Mouse (Mus musculus) right cerebral cortex, postnatal 10 days (tissue): ENCODE data around the gene Ccdc146.

Source experiments
- DNase-seq, 2 experiments: peaks; one replicate each; pipeline ENCODE4 v3.0.0; 2021; ENCODE audit warnings: low spot score in 2 of 2

Gene Ccdc146

DNA sequence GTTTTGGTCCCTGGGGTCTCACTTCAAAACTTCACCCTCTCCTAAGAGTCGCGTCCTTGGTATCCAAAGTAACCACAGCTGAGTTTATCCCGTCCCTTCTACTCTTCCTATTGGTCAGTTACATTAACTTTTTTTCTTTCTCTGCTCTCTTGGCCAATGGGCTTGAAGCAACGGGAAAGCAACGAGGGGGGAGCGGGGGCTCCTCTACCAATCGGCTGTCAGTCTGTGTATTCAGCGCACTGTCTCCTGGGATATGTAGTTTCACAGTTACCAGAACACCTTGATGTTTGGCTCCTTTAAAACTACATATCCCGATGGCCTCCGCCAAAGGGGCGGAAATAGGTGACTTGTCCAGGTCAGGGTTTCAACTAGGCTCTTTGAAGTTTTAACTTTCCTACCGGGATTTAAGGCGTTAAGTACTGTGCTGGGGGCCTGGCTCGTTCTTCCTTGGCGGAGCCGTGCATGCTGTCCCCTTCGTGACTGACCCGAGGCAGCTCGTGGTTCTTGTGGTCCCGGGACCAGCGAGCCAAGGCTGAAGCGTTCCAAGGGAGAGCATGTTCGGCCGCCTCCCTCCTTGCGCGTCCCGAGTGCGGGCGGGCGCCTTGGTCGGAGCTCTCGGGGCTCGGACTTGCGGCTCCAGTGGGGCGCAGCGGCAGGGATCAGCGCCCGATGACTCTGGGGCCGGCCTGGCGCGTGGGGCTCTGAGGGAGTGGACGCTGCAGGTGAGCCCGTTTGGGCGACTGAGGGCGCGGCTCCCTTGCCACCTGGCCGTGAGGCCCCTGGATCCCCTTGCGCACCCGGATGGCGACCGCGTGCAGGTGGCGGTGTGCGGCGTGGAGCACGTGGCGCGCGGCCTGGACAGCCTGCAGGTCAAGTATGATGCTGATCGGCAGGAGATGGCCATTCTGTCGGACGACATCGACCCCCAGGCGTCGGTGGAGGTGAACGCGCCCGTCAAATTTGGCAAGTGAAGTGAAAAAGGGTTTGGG, at the start of gene Ccdc146, which contains the start of gene Fam185a:
Gene Ccdc146 (minus strand): TSS at position 64 of the 989 bp plus-strand sequence.
Gene Fam185a (plus strand): TSS at position 345 of the 989 bp plus-strand sequence.
- DNase-seq: peak; percentile 96 to 99

DNA sequence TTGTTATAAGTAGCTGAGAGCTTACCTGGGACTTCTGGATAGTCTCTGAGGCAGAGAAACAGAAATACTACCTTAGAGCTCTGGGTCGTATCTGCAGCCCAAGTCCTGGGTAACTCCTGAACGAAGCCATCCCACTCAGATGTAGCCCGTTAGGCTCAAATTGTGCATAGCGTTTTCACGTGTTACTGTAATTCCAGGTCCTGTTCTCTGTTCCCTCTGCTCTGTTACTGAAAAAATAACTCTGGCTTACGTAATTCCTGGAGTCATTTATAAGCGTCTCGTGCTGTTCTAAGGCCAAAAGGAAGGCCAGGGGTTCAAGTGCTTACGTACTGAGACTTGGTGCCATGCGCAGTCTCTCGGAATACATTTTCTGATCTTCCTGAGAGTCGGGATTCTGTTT, 43.6 kb upstream of the Ccdc146 start:
- DNase-seq: no peak

DNA sequence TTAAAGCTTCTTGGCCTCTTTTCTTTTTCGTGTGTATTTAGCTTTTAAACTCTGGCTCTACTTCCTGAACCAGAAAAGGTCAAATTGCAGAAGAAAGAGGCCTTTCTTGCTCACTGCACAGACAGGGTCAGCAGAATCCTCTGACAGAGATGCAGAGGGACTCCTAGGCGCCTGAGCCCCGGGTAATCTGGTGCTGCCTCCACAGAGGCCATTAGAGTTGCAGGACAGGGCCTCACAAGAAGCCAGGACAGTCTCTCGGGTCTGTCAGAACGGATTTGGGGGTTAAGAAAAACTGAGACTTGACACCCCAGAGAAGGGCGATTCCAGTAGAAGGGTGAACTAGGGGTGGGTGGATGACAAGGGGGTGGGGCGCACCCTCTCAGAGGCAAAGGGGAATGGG, 42.9 kb upstream of the Ccdc146 start:
- DNase-seq: no peak

DNA sequence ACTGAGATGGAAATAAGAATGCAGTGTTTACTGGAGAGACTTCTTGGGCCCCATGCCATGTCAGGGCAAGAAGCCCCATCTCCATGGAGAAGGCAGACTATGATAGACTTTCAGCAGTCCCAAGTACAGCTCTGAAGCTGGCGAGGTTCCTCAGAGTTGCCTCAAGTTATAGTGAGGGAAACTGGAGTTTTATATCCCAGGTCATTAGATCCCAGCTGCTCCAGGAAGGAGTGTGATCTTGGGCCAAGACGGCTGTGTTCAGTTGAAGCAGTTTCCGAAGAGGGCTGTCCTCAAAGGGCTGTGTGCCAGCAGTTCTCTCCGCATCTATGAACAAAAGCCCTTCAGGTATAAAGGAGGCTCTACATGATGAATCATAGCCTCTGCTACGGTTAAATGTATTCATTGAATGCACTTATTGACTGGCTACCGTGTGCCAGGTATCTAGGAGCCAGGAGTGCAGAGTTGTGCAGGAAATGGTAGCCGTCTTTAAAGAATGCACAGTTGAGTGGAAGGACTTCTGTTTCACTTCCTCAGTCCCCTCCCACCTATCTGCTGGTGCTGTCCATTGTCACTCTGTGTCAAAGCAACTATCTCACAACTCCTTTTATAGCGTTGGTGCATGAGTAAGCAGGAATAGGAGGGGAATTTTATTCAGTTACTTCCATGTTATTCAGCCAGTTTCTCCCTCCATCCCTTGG, 16.5 kb upstream of the Ccdc146 start:
- peak; percentile 64 to 65 for DNase-seq

DNA sequence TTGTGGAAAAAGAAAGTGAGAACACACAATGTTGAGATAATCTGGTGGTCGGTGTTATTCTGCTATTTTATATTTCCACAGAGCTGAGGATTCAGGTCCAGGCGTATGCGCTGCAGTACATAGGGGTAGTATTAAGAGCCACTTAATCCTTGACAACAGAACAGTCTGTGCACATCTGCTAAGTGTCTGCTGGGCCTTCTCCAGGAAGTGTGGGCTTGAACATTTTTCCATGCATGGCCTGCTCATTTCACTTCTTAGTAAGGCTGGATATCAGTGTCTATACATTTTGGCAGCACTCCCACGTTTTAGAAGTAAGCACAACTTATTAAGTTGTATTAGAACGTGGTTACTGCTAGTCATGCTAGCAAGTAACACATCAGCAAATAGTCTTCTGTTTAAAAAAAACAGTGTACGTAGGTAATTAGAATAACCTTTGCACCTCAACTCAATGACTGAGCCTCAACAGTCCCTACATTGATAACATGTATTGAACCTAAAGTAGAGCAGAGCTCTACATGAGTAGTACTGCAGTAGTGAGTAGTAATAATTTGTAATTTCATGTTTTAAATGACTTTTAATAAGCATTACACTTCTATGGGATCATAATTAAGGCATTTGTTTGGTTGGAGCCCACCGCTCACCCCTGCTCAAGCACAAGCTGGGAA, 15.1 kb upstream of the Ccdc146 start:
- no peak for DNase-seq

DNA sequence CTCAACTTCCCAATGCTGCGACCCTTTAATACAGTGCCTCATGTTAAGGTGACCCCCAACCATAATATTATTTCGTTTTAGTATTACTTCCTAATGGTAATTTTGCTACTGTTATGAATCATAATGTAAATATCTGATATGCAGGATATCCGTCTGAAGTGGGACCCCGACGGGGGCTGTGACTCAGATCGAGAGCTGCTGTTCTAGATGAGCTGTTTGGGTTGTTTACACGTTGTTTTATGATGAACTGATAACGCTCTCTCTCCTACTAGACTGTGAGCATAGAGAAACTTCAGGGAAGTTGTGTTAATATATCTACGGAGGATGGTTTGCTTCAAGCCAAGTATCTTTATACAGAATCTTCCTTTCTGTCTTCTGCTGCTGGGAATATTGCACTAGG, 14.0 kb upstream of the Ccdc146 start:
- no peak for DNase-seq

DNA sequence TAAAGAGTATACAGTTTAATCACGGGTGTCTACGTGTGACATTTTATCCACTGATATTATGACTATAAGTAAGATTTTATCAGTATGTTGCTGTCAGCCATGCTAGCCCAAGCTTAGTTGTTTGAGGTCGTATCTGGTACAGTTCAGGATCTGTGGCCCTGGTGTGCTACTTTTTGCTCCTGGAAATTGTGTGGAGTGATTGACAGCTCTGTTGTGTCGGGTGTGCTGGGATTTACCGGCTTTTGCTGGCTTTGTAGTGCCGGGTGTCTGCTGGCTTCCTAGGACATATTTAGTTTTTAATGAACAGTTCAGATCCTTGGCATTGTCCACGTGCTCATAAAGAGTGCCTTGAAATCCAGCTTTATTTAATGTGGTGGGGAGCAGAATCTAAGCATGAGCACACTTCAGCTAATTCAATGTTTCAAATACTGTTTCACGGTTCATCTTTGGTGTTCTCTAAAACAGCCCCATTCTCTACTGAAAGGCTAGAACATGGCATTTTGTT, 12.0 kb upstream of the Ccdc146 start:
- no peak for DNase-seq

DNA sequence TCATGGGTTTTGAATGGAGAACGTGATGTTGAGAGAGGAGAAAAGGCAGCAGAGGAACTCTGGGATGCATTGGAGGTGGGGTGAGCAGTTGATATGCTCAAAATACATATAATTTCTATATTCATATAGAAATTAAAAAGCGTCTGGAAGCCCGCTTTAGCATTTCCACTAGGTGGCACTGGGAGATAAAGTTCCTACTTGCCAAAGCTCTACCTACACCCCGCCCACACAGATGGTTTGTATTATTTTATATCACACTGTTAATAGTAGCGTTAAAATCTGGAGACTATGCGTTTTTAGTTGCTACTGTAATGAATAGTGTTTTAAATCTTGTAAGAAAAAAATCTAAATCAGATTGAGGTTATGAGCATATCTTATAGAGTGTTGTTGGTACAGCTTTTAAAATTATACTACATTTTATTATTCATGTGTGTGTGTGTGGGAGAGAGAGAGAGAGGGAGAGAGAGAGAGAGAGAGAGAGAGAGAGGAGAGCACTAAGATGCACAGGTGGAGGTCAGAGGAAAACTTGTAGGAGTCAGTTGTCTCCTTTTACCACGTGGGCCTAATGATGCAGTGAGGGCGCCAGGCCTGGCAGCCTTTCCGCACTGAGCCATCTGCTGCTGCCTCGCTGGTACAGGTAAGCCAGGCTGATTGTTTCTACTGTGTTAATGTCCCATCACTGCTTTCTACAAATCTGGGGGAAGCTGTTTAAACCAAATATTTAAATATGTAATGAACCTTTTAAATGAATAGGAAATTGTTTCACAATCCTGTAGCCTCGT, 9.9 kb upstream of the Ccdc146 start:
- peak in 1 of 2 experiments; percentile 43 for DNase-seq

DNA sequence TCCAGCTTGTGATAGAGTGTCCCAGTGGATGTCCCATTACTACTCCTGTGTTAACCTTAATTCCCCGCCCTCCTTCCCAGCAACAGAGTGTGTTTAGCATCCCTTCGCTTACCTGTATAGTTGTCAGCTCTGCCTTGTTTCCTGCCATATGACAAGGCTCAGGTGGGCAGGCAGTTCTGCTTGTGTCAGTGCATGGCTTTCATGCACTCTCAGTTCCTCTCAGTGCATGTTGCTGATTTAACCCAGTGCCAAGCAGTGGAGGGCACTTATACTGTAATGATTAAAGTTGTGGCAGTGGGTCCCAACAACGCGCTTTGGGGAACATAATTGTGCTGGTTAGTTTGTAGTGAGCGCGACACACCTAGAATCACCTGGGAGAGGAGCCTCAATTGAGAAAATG, 2.2 kb upstream of the Ccdc146 start:
- no peak for DNase-seq

DNA sequence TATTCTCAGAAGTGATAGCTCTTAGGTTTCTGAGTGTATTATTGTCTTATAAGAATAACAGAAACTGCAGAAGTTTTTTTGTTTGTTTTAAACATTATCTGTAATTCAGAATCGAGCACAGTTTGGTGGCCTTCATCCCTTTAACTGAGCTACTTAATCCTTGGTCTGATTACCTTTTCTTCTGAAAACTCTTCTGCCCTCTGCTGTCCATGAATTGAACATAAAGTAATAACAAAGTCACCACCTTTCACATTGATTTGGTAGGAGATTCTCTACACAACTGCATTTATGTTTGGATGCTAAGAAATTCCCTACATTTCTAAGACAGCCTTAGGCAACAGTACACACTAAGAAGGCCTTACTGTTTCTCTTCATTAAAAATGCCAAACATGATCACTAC, 3.9 kb downstream of the Ccdc146 start:
- no peak for DNase-seq

DNA sequence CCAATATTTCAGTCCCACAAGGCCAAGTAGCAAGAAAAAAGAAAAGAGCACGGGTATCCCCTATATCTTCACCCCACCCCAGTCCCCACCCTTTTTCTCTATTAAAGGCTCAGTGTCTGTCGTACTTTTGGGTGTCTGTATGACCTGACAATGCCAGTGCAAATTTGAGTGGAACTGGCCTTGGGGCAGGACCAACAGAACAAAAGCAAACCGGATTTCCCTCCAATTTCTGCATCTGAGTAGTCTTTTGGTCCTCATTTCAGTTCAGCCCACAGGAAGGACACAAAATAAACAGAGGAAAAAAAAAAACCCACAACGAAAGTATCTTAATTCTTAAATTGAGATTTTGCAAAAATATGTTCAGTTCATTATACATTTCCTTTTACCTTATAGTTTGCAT, 5.9 kb downstream of the Ccdc146 start:
- no peak for DNase-seq

DNA sequence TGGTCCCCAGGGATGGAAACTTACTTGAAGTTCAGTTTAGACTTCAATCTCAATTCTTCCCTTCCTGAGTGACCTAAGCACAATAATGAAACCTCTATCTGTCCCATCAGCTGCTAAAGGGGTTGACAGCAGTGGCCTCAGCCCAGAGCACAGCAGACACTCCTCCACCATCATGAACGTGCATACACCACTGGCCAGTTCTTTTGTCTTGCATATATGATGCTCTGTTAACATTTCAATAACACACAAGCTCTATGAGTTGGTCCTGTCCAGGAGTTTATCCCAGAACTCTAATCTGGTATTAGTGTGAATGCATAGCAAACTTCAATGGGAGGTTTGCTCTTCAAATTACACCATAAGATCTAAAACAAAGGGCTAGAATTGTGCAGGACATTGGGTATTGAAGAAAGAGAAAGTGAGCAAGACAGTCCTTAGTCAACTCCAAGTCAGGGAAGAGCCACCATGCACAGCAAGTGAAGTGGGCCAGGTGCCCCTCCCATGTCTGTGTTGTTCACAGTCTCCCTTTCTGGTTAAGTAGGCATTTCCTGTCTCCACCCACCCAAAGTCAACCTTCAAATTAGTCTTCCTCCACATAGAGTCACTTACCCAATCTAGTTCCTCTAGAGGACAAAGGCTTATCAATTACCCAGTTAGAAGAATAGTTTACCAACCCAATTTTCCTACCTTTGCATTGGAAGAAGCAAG, 10.2 kb downstream of the Ccdc146 start:
- DNase-seq: no peak

DNA sequence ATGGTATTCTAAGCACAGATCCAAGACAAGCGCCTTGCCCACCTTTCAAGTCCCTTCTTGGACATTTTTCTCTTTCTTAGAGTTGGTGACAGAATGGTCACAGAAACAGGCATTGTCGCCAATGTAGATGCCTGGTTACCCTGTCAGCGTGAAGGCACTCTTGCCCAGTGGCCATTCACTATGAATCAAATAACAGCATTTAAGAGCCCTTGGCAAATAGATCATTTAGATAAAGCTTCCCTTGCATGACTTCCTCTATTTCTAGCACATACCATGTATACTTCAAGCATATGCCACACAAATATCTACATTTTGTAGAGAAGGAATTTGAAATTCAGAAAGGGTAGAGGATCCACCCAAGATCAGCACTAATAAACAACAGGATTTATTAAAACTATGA, 11.2 kb downstream of the Ccdc146 start:
- DNase-seq: no peak

DNA sequence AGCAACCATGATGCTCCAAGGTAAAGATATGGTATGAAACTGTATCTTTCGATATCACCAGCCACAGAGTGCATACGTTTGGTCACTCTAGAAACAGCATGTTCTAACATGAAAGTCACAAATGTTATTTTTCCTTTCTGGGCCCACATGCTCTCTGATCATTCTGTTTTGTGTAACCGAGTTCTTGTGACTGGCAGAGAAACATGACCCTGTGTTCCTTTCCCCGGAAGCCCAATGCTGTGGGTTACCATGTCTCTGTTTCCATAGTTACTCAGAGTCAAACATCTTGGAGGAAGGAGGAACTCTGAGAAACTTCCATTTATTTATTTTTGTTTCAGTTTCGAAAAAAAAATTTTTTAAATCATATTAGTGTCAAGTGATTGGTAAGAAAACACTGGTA, 12.4 kb downstream of the Ccdc146 start:
- DNase-seq: no peak

DNA sequence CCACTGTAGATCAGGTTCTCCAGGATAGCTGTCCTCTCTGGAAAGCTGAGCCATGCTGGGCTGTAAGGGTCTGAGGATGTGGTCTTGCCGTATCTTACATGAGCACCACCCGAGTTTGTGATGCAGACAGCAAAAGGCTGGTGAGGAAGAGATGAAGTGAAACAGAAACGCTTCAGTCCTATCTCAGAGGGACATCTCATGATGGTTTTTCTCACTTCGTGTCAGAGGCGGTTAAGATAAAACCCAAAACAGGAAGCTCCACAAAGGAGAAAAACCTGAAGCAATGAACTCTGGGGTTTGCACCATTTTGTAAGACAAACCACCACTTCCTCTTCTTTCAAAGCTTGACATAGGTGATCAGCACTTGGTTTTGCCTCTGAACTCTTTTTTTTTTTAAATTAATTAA, 13.2 kb downstream of the Ccdc146 start:
- no peak for DNase-seq

DNA sequence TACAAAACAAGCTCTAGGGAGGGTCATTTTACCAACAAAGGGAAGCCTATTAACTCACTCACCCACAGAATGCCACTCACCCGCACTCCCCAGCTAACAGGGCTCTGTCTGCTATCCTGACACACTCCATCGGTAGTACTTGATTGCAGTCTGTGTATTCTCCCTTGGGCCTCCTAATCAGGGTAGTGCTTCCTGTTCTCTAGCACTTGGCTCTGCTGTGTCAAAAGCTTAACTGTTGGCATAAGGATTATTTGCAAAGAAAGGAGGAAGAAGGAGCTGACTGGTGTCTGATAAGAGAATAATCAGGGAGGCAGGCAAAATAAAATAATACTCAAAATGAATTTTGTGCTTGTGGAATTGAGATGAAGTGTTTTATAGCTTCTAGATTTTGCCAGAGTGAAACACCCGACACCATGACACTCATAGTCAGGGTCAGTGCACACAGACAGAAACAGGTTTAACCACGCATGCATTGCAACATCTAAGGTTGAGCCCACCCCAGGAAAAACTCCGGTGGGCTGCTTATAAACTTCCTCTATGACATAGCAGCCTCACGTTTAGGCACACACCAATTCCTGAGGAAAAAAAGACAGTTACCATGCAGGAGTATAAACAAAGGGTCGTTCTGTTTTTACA, 29.2 kb downstream of the Ccdc146 start:
- no peak for DNase-seq

DNA sequence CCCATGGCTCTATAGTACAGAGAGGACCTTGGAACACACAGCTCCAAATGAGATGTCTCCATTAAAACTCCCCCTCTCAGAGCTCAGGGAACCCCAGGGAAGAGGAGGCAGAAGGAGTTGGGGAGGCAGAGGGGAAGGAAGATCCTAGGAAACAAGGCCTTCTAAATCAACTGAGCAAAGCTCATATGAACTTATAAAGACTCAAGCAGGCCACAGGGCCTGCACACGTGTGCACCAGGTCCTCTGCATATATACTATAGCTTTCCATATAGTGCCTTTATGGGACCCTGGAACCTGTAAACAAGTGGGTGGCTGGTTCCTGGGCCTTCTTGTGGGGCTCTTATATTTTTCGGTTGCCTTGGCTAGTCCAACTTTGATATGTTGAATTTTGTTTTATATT, 29.9 kb downstream of the Ccdc146 start:
- DNase-seq: no peak

DNA sequence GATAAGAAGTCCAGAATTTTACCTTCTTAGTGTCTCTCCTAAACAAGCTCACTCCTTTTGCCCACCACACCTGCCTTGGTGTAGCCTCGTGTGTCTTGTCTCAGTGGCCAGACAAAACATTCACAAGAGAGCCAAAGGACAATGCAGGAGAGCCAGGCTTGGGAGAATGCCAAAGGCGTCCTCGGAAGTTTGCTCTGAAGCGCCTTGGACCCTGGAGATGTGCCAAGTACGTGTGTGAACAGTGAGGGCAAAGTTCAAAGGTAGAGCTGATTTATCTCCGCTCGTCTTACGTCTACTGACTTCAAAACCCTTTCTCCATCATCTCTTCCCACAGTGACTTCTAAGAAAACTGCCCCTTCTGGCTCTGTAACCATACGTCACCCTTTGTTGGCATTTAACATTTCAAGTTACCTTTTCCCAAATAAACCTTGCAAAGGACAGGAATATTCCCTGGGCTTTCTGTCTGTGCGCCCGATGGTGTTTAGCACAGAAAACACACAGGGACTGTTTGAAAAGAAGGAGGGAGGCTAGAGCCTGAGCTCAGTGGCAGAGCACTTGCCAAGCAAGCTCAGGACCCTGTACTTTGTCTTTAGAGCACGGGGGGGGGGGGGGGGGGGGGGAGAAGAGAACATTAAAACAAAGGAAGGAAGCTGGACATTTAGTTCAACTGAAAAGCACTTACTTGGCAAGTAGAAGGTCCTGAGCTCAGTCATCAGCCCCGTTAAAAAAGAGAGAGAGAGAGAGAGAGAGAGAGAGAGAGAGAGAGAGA, 32.7 kb downstream of the Ccdc146 start:
- DNase-seq: no peak

DNA sequence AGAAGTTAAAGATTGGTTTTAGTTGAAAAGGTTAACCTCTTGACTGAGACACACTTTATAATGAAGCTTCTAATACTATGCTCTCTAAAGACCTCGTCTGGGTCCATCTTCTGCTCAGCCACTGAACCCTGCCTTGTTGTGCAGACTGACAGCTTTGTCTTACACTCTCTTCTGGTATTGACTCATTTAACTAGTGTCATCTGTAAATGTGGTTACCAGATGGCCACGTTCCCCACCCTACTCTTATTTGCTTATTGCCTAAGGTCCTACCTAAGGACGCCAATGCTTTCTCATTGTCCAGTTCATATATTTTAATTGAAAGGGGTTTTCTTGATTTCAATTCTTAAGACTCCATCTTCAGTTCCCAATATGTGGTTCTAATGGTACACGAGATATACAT, 35.6 kb downstream of the Ccdc146 start:
- no peak for DNase-seq
